In the genomic region with DNA sequence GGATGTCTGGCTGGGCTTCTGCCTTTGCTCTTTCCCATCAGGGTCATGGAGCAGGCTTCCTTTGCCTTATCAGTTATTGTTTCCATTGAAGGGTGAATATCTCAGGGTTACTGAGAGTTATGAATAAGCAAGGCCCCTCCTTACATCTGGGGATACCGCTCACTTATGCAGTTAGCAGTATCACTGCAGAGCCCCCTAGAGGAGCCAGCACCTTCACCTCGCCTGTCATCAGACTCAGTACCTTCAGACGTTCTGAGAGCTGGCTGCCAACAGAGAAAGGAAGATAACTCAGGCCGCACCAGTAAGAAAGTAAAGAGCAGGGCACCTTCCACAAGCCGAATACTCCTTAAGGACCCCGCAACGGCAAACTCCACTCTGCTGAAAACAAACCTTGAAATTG, we compare ENCODE assay signal across 19 mouse cellular contexts.
DNase-seq lines count a peak whose midpoint lies in the region; ATAC-seq and TF ChIP-seq lines count a peak whose summit lies in the region.
"Had no signal": no experiment of that assay in that cellular context is flagged by ENCODE, and none has a peak within 500 bp of the region (broad histone marks: within the 10 kb centered on the region; RNA-seq: fewer than 3 reads in every experiment).

No protein-coding gene starts in this region.

- H3K4me3 ChIP-seq in heart, adult 2 months = no peak overlapping the region
- H3K4me3 ChIP-seq in intestine, postnatal 0 days (ENCODE audit: low read depth, low read length) = no peak overlapping the region
- no peak overlapping the region for H3K4me3 ChIP-seq in intestine, embryonic 15.5 days (replicated peaks)
- no peak overlapping the region for H3K4me3 ChIP-seq in midbrain, postnatal 0 days (ENCODE audit: low read depth, low read length)
- H3K4me3 ChIP-seq in midbrain, embryonic 11.5 days (ENCODE audit: low read depth, low read length) = no peak overlapping the region
- H3K4me3 ChIP-seq: embryonic facial prominence, embryonic 15.5 days; limb, embryonic 15.5 days; lung, embryonic 15.5 days; midbrain, embryonic 12.5 days; neural tube, embryonic 12.5 days had no signal

- H3K4me2 ChIP-seq in intestine, postnatal 0 days (replicated peaks; ENCODE audit: low read depth) = no peak overlapping the region
- H3K4me2 ChIP-seq in intestine, embryonic 15.5 days (replicated peaks) = no peak overlapping the region
- H3K4me2 ChIP-seq in midbrain, postnatal 0 days (ENCODE audit: low read depth, low read length, poor library complexity, severe bottlenecking) = no peak overlapping the region
- no peak overlapping the region for H3K4me2 ChIP-seq in midbrain, embryonic 11.5 days
- H3K4me2 ChIP-seq: embryonic facial prominence, embryonic 15.5 days; hindbrain, embryonic 14.5 days; limb, embryonic 15.5 days; lung, embryonic 15.5 days; midbrain, embryonic 12.5 days; neural tube, embryonic 12.5 days had no signal

- no peak overlapping the region for H3K9ac ChIP-seq in heart, adult 2 months (ENCODE audit: low read depth, low read length)
- no peak overlapping the region for H3K9ac ChIP-seq in intestine, postnatal 0 days (ENCODE audit: low read depth, low read length)
- H3K9ac ChIP-seq in intestine, embryonic 15.5 days = no peak overlapping the region
- H3K9ac ChIP-seq in midbrain, postnatal 0 days (replicated peaks; ENCODE audit: low read length, poor library complexity, severe bottlenecking) = no peak overlapping the region
- H3K9ac ChIP-seq in midbrain, embryonic 11.5 days (ENCODE audit: low read length) = no peak overlapping the region
- H3K9ac ChIP-seq: embryonic facial prominence, embryonic 15.5 days; hindbrain, embryonic 14.5 days; limb, embryonic 15.5 days; lung, embryonic 15.5 days; midbrain, embryonic 12.5 days; neural tube, embryonic 12.5 days had no signal

- TF ChIP-seq CTCF in heart, adult 2 months (IDR thresholded peaks at IDR 0.05) = peak; percentile 22; the same call in 1 of the 2 replicates
- peak; percentile 50 for TF ChIP-seq CTCF in intestine, postnatal 0 days (IDR thresholded peaks at IDR 0.05; ENCODE audit: low read depth)
- TF ChIP-seq CTCF in midbrain, postnatal 0 days (IDR thresholded peaks at IDR 0.05) = peak; percentile 24

- ATAC-seq in intestine, postnatal 0 days = no peak
- no peak for ATAC-seq in intestine, embryonic 15.5 days
- no peak for ATAC-seq in midbrain, postnatal 0 days (ENCODE audit: low FRiP score)
- ATAC-seq in midbrain, embryonic 11.5 days (ENCODE audit: low FRiP score) = no peak

- peaks cover 17% of the 10 kb centered on the region for H3K4me1 ChIP-seq in heart, adult 2 months (ENCODE audit: control insufficient read depth, insufficient read depth, low read length)
- H3K4me1 ChIP-seq in intestine, postnatal 0 days (replicated peaks; ENCODE audit: control insufficient read depth, insufficient read depth, low read length) = peaks cover 28% of the 10 kb centered on the region
- peaks cover 28% of the 10 kb centered on the region for H3K4me1 ChIP-seq in intestine, embryonic 15.5 days (replicated peaks)
- H3K4me1 ChIP-seq in midbrain, postnatal 0 days (ENCODE audit: insufficient read depth, low read length) = no peaks in the 10 kb centered on the region
- 0 out of 2 replicates have a peak, but pooled peaks cover 2% of the 10 kb centered on the region for H3K4me1 ChIP-seq in midbrain, embryonic 11.5 days (ENCODE audit: control insufficient read depth, insufficient read depth, low read length)
- H3K4me1 ChIP-seq: neural tube, embryonic 12.5 days had no signal

- DNase-seq in heart, adult 2 months = no peak
- DNase-seq in heart, postnatal 25 days (ENCODE audit: low spot score) = no peak
- DNase-seq in midbrain, postnatal 0 days (ENCODE audit: low spot score) = no peak
- no peak for DNase-seq in midbrain, embryonic 11.5 days (ENCODE audit: low spot score, missing footprints)
- DNase-seq in thymus, postnatal 4 days = peak; percentile 56
- DNase-seq: adrenal gland, postnatal 36 days; cerebellum, adult 18-20 months; cerebellum, postnatal 36 days; heart, postnatal 14 days; kidney, adult 18-20 months; kidney, postnatal 10 days had no signal

- no peak for TF ChIP-seq POLR2A in heart, adult 2 months (IDR thresholded peaks at IDR 0.05; ENCODE audit: insufficient read depth, low read depth, low read length)

- H3K27ac ChIP-seq in heart, adult 2 months = no peak overlapping the region
- no peak overlapping the region; the same call in 1 of the 2 replicates for H3K27ac ChIP-seq in intestine, postnatal 0 days (ENCODE audit: low read depth, low read length)
- H3K27ac ChIP-seq in intestine, embryonic 15.5 days = no peak overlapping the region
- no peak overlapping the region for H3K27ac ChIP-seq in midbrain, postnatal 0 days (ENCODE audit: low read depth, low read length)
- H3K27ac ChIP-seq in midbrain, embryonic 11.5 days (ENCODE audit: low read depth, low read length) = no peak overlapping the region
- H3K27ac ChIP-seq: embryonic facial prominence, embryonic 15.5 days; hindbrain, embryonic 14.5 days; limb, embryonic 15.5 days; lung, embryonic 15.5 days; midbrain, embryonic 12.5 days; neural tube, embryonic 12.5 days had no signal

- no peaks in the 10 kb centered on the region for H3K79me2 ChIP-seq in heart, adult 2 months (replicated peaks; ENCODE audit: control insufficient read depth, insufficient read depth, low read length)

- H3K9me3 ChIP-seq in intestine, postnatal 0 days (ENCODE audit: control insufficient read depth) = no peaks in the 10 kb centered on the region
- H3K9me3 ChIP-seq in intestine, embryonic 15.5 days = no peaks in the 10 kb centered on the region
- H3K9me3 ChIP-seq in midbrain, postnatal 0 days (ENCODE audit: low read length) = no peaks in the 10 kb centered on the region
- H3K9me3 ChIP-seq in midbrain, embryonic 11.5 days (ENCODE audit: control insufficient read depth, low read length) = no peaks in the 10 kb centered on the region
- H3K9me3 ChIP-seq: embryonic facial prominence, embryonic 15.5 days; limb, embryonic 15.5 days; lung, embryonic 15.5 days; midbrain, embryonic 12.5 days; neural tube, embryonic 12.5 days had no signal

- intact Hi-C loops in heart, adult 2 months (cut with DNase I) = no loop called here
- intact Hi-C loops in heart, postnatal 25 days (cut with DNase I) = no loop called here

- H3K27me3 ChIP-seq in heart, adult 2 months (ENCODE audit: control insufficient read depth, insufficient read depth, low read length) = no peaks in the 10 kb centered on the region
- no peaks in the 10 kb centered on the region for H3K27me3 ChIP-seq in intestine, postnatal 0 days (replicated peaks; ENCODE audit: control insufficient read depth, insufficient read depth, low read length)
- H3K27me3 ChIP-seq in intestine, embryonic 15.5 days (replicated peaks) = no peaks in the 10 kb centered on the region
- no peaks in the 10 kb centered on the region for H3K27me3 ChIP-seq in midbrain, postnatal 0 days (ENCODE audit: insufficient read depth, low read length)
- no peaks in the 10 kb centered on the region for H3K27me3 ChIP-seq in midbrain, embryonic 11.5 days (ENCODE audit: control insufficient read depth, insufficient read depth, low read length)
- H3K27me3 ChIP-seq: embryonic facial prominence, embryonic 15.5 days; limb, embryonic 15.5 days; lung, embryonic 15.5 days; midbrain, embryonic 12.5 days; neural tube, embryonic 12.5 days had no signal

- no peak for TF ChIP-seq EP300 in heart, adult 2 months (IDR thresholded peaks at IDR 0.05; ENCODE audit: insufficient read depth, low read depth, low read length)

- WGBS in heart, adult 2 months = 67% methylated on average over 7 of the region's 7 CpGs
- WGBS in intestine, postnatal 0 days = 58% methylated on average over 7 of the region's 7 CpGs
- 65% methylated on average over 7 of the region's 7 CpGs for WGBS in intestine, embryonic 15.5 days
- 75% methylated on average over 7 of the region's 7 CpGs for WGBS in midbrain, postnatal 0 days
- 72% methylated on average over 7 of the region's 7 CpGs for WGBS in midbrain, embryonic 11.5 days

- H3K36me3 ChIP-seq in heart, adult 2 months (ENCODE audit: control insufficient read depth, insufficient read depth, low read length) = no peaks in the 10 kb centered on the region
- H3K36me3 ChIP-seq in intestine, postnatal 0 days (ENCODE audit: control insufficient read depth, insufficient read depth) = no peaks in the 10 kb centered on the region
- H3K36me3 ChIP-seq in intestine, embryonic 15.5 days = no peaks in the 10 kb centered on the region
- no peaks in the 10 kb centered on the region for H3K36me3 ChIP-seq in midbrain, postnatal 0 days (ENCODE audit: insufficient read depth, low read length)
- no peaks in the 10 kb centered on the region for H3K36me3 ChIP-seq in midbrain, embryonic 11.5 days (ENCODE audit: control insufficient read depth, insufficient read depth, low read length)
- H3K36me3 ChIP-seq: embryonic facial prominence, embryonic 15.5 days; limb, embryonic 15.5 days; lung, embryonic 15.5 days; midbrain, embryonic 12.5 days; neural tube, embryonic 12.5 days had no signal
